Mouse (Mus musculus): ENCODE data around the gene Tlr5.

Tlr5 gene

DNA sequence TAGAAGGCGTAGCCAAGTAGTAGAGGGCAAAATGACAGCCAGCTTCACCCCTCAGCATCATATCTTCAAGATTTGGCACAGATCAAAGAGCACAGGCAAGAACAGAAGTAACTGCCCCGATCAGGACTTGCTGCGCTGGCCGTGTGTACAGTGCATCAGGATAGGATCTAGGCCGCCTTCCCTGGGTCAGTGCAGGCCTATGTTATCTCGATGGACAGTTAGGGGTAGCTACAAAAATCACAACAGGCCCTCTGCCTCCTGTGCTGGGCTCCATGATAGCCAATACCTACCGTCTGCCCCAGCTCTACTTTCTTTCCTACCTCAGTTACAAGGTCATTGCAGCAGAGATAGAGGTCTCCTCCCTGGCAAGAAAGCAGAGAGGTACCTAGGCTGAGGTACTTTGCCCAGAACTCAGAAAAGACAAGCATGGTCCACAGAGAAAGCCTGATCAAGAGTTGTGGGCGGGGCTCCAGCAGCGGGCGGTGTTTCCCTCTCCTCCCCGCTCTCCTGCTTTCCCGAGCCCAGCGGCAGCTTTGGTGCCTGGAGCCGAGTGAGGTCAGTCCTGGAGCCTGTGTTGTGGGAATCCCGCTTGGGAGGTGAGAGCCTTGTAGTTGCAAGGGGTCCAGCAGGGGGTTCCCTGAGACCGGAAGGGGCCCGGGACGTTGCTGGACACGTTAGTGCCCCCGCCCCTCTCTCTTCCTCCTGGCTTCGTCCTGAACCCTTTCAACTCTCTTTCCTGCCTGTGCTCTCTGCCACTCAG lies at the start of gene Tlr5:
Tlr5 (plus strand) TSS at position 502 of the 760 bp plus-strand sequence.
- DNase-seq, result no peak

DNA sequence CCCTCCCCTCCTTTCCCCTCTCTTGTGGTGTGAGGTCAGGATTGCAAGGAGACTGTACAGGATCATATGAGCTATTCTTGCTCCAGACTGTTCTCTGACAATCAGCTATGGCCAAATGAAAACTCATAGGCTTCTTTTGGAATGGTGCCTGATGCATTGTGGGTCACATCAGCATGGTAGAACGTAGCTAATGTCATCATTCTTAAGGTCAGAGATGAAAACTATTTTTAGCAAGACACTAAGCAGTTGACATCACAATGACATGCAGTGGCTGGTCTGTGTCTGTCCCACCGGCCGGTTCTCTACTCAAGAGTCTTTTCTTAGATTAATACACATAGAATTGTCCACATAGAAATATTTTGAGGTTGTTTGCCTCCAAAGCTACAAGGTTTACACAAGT lies 48.9 kb upstream of the Tlr5 start:
- DNase-seq, result no peak

DNA sequence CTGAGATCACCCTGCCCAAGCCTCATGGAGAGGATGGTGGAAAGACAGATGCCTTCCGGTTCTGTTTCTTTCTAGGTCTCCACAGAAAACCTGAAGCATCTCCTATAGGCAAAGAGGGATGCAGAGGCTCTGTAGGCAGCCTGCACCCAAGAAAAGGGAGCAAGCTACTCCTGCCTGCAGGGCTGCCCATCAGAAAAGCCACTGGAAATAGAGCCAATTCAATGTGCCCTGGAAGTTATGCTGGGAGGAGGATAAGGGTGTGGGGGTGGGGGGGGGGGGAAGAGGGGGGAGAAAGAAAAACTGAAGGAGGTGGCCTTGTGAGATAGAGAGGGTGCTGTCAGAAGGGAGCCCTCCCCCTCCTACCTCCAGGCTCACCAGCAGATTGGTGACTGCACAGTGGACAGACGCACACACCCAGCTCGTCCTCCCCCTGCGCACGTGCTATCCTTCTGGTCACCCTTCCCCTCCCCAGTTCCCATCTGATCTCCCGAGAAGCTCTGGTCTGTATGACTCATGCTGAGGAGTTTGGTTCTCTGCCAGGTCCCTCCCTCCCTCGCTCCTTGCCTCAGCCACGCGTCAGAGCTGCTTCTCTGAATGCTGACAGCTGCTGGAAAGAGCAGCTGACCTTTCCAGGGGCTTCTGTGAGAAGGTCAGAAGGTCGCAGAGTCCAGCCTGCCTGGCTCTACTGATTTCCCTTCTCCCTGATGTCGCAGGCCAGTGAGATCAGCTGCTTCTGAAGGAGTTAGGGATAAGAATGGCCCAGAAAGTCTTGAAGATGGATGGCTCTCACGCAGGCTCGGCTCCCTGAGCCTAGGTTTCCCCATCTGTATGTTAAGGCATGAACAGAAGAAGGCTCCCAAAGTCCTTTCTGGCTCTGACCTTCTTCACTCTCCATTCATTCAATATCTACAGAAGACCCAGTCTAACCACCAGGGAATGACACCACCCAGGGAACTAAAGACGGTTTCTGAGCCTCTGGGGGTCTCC lies 46.2 kb upstream of the Tlr5 start:
- DNase-seq, result peak; percentile 24 to 34

DNA sequence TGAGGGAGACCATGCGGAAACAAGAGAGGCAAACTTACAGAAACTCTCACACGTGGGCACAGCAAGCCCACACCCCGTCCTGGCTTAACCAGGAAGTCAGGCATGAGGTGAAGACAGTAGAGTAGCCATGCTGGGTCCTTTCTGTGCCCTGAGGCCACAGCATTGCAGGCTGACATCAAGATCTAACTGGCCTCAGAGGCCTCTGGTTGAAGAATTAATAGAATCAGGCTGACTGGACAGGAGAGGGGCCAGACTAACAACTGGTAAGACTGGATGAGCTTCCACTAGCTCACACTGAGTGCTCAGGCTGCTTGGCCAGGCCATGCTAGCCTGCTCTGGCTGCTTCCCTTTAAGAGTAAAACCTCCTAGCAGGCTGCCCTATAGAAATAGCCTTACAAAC lies 45.5 kb upstream of the Tlr5 start:
- DNase-seq, result no peak

DNA sequence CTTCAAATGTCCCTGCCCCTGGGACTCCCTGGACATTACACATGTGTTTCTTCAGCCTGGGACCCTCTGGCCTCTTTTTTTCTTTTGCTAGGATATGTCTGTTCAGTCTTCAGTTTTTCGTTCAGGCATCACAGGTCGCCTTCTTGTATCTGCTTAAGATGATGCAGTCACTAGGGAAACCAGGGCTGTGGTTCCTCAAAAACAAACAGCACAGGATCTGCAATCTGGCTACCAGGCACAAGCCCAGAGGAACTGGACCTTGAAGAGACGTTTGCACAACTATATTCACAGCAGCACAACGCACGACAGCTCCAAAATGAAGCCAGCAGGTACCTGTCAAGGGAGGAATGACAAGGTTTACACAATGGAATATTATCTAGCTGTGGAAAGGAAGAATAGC lies 45.0 kb upstream of the Tlr5 start:
- DNase-seq, result no peak

DNA sequence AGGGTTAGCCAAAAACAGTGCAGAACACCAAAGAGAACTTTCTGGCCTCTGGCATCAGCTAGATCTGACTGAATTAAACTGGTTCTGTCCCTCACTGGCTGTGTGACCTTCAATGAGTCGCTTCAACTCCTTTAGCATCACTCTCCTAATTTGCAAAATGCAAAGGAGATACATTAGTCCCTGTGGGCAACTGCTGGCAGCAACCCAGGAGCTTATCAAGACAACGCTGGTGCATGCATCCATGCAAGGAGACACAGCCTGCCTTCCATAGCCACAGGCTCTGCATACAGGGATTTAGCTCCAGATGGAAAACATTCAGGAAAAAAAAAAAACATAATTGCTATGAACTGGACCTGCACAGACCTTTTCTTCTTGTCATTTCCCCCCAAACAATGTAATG lies 42.0 kb upstream of the Tlr5 start:
- no peak for DNase-seq

DNA sequence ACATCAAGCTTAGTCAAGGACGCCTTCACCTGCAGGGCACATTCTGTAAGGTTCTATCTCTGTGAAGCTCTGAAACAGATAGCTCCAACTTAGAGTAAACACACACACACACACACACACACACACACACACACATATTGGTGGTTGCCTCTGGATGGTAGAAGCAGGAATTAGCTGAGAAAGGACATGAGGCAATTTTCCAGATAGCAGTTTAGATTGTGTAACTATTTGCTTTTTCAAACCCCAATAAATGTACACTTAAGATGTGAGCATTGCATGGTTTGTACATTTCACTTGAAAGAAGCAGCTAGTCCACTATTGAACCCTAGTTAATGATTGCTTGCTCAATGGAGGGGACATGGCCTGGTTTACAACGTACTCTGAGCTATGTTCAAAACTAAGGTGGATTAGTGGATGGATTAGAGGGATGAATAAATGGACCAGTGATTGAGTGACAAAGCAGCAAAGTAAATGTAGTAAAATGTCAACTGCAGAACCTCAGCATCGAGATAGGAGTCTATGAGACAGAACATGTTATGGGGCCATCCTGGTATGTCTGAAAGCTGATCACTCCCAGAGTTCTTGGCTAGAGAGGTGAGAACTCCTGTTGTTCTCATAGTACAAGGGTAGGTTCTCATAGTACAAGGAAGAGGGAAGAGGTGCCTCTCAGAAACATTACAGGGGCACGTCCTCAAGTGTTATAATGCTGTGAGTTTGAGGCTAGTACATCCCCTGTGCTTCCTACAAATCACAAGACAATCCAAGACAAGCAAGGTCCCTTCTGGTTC lies 40.3 kb upstream of the Tlr5 start:
- no peak for DNase-seq

DNA sequence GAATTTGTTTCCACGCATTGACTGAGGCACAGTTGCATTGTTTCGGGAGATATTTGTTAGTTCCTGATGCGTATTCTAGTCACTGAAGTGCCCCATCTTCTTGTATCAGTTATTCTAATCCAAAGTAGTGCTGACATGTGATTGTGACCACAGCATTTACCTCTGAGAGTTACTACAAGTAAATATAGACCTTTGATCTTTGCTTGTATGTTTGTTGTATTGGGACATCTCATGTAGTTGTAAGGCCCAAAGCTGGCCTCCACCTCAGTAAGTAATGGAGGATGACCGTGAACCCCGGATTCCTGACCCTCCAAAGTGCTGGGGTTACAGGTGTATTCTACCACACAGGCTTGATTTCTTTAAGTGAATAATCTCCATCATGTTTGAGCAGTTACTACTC lies 38.4 kb upstream of the Tlr5 start:
- DNase-seq, result no peak

DNA sequence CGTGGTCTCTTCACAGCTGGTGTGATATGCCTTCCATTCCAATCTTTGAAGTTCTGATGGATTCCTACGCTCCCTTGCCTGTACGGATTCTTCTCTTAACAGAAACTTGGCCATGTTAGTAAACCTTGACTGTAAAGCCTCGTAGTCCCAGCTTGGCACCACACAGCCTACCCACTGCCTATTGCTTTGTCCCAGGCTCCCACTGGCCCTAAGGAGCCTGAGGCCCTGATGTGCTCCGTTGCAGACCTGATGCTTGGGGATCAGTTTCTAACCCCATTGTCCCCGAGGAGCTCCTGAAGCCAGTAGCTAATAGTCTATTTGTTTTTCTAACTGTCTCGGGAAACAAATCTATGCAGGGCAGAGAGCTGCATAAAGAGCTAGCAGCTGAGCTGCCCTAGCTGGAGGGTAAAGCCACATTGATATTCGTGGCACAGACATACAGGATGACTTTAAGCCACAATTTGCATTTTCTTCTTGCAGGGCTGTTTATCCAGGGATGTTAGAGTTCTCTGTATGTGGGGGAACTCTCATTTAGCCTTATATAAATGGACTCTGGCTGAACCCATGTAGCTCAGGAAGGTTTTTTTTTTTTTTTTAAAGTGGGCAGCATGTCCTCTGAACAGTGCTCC lies 35.8 kb upstream of the Tlr5 start:
- DNase-seq, result no peak

DNA sequence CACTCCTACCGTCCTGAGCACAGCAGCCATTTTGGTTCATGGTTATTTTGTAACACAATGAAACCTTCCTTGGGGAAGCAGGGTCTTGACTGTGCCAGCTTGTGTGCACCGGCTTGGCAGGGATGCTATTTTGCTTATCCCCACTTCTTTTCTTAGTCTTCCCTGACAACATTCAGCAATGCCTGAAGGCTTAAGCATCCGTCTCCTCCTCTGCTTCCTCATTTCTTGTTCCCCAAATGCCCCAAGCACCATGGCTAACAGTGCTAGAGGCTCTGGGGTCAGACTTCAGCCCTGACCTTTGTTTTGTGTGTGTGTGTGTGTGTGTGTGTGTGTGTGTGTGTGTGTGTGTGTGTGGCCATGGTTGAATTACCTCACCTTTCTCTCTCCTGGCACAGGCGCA lies 31.8 kb upstream of the Tlr5 start:
- DNase-seq, result no peak

DNA sequence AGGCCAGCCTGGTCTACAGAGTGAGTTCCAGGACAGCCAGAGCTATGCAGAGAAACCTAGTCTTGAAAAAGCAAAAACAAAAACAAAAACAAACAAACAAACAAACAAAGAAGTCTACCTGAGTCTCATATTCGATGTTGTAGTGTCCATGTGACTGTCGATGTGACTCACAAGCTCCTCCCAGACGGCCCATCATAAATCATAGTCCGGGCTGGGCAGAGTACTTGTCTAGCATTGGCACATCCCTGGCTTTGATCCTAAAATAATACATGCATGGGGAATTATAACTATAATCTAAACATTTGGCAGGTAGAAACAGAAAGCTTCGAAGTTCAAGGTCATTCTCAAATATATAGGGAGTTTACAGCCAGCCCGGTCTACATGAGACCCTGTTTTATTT lies 28.1 kb upstream of the Tlr5 start:
- no peak for DNase-seq

DNA sequence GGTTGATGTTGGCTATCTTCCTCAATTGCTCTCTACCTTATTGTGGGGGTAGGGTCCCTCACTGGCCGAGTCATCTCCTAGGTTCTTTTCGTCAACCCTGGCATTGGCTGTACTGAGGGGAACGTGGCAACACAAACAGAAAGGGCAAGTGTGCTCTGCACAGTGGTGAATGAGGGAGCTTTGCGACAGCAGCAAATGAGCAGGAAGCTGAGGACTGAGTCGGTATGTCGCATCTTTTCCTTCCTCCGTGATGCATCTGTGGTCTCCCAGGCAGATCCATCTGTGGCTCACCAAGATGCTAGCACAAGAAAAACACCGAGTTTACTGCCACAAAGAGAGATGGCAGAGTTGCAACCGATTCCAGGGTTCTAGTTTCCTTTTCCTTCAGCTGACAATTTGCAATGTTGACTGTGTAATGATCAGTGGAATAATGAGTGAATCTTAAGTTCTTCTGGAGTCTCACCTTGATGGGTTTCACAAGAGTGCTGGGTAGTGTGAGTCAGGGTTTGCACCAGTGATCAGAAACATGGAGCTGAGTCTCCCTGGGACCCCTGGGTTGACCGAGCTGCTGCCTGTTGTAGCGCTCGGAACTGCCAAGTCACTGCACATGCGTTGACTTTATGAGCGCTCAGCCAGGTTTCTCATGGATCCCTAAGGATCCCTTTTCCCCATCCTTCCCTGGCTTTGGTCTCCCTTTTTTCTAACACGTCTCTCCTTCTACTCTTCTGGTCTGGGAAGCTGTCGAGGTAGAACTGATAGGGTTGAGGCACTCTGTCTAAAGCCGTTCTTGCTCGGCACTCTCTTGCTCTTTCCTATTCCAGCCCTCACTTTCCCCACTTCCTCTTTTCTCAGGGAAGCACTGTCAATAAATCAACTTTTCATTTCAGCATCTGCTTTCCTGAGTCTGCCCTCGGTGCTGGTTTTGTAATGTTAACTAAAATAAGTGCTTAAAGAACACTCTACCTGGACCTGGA lies 26.4 kb upstream of the Tlr5 start:
- no peak for DNase-seq

DNA sequence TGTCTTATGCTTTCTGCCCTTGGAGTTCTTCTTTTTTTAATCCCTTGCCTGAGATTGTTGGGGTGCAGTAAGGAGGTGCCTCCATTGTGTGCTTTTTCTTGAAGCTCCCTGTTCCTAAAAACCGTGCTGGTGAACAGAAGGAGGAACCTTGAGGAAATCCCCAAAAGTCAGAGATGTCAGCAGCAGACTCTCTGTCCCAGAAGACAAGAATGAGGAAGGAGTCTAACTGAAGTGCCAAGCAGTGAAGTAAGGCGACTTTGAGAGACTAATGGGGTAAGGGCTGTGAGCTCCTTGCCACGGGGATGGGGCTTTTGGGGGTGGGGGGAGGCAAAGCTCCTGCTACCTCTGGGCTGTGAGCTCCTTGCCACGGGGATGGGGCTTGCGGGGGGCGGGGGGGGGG lies 19.1 kb upstream of the Tlr5 start:
- DNase-seq, result no peak

DNA sequence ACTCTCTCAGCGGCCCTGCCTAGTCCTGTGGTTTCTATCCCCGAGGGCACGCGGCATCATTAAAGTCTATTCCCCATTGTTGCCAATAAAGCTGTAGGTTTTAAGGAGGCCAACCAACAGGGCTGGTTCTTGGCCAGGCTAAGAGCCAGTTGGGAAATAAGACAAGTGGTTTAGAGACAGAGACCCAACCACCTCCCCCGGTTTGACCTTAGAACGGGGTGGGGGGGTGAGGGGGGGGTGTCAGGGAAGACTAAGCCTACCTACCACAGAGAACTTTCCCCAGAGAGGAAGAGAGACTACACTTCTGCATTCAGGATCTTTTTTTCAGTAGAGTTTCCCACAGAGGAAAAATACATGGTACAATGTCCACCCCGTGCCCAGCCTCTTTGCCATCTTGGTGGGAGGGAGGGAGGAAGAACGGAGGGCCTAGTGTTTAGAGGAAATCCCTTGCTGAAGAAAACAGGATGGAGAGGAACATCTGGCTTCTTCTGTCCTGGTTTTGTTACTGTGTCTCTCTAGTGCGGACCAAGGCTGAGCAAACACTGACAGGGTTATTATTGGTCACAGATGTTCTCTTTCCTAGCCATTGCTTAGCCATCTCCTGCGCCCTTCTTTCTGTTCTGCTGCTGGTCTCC lies 17.0 kb upstream of the Tlr5 start:
- DNase-seq, result no peak

DNA sequence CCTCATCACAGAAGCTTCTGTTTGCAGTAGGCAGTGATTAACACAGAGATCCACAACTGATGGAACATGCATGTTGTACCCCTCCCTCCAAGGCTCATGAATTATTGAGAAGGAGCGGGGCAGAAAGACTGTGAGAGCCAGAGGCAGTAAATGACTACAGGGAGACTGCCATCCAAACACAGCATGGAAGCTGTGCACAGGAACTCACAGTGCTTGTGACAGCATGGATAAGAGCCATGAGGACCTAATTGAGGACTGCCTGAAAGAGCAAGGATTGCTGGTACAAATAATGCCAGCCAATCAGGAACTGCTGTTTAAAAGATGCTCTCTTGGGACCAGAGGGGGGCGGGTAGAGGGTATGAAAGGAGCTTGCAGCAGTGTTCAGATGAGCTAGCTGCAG lies 12.7 kb upstream of the Tlr5 start:
- DNase-seq, result no peak

DNA sequence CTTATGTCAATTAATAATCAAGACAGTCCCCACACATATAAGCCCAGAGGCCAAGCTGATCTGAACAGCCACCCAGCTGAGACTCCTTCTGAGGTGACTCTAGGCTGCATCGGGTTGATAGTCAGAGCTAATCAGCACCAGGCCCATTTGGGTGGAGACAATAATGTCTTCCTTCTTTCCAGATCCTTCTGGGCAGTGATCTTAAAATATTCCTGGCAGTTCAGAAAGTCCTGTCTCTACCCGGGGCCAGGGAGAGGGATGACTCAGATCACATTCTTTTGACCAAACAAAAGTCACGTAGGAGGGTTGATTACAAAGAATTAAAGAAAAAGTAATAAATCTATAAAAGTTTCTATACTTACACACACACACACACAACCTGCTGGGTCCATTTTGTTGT lies 10.7 kb upstream of the Tlr5 start:
- DNase-seq, result no peak

DNA sequence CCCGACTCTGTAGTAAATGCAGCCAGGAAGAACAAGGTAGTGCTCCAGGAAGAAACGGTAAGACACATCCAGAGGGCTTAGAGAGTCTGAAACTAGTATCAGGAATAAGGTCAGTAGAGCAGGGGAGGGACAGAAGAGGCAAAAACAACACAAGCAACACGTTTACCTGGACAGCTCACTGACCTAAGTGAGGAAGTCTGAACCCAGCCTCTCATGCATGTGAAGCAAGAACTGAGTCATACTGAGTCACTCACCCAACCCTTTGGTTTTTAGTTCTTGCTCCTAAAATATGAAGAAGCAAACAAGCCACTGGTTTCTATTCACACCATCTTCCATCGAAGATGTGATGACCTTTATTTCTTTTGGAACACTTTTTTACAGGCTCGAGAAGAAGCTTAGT lies 9.9 kb upstream of the Tlr5 start:
- no peak for DNase-seq

DNA sequence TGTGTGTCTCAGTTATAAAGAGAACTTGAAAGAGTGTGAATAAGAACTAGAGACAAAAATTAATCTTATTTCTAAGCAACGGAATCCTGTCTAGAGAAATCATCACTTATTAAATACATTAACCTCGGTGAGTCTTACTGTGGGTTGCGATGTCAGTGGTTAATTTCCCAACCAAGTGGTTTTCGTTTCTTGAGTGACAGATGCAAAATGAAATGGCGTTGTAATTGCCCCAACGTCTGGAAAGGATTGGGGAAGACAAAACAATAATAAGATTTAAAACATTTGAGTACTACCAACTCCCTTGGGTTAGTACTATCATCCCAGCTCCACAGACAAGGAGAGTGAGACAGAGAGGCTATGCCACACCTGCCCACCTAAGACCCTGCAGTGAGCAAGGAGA lies 9.0 kb upstream of the Tlr5 start:
- no peak for DNase-seq

DNA sequence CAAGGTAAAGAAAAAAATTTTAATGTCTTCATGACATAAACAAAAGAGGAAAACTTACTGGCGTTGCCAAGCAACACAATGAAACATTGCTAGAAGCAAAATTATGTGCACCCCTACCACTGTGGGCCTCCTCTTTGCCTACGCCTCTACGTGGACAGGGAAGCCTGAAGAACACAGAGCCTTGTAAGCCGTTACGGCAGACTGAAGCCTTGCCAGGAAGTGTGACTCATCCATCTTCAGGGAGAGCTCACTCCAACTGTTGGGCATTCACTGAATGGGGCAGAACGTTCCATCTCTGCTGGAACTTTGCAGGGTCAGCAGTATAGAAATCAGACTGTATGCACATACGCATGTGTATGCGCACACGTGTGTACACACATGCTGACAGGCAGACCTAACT lies 3.3 kb upstream of the Tlr5 start:
- no peak for DNase-seq

DNA sequence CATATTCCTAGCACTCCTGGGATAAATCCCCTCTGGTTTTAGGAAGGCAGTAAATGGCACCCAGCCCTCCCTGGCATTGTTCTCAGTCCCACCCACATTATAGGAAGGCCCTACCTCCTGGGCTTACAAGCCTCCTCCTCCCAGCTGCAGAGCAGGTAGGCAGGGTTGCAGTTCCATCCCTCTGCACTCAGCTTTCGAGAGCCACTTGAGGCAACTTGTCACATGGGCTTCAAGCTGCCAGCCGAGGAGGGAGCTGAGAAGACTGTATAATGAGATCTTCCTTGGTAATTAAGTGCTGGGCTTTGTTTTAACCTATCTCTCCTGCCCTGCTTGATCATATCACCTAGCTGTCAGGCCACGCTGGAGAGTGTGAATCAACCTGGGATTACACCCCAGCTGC lies 1.4 kb upstream of the Tlr5 start:
- DNase-seq, result no peak

DNA sequence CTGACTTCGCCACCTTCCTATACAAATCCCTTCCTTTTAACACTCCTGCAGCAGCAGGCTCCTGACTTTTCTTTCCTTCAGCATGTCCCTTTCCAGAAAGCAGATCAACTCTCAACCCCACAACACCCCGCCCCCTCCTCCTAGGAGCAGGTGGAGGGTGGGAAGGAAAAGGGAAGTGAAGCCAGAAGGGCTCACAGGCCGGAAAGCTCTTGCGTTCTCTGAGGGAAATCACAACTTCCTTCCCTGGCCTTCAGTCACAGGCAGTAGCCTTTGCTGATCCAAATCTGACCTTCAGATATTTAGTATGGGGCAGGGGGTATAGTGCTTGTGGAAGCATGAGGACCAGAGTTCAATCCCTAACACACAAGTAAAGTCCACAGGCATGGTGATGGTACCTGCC lies 921 bp upstream of the Tlr5 start:
- no peak for DNase-seq
